Mouse (Mus musculus) stomach, embryonic 14.5 days (tissue): ENCODE measurements around the gene Mbtd1. TPM values are rescaled to one million over a fixed set of nuclear protein-coding genes. Genes with fewer than 3 reads are reported as not detected.
A peak's percentile ranks its signal among the peaks of the same experiment; 100 is the strongest.

Source experiments
- ATAC-seq: fragments of 200-750 bp; cut with Nextera tagmentation; 2 replicates; pipeline ENCODE4 v1.8.0; 2017; ENCODE audit warnings: low read depth, moderate TSS enrichment; ENCODE audit not compliant: insufficient number of reproducible peaks, insufficient read depth, low FRiP score
- H3K27ac ChIP-seq: fragments of 300-500 bp; sonication (generic); 2 replicates; pipeline ENCODE4 v1.5.1; 2014; ENCODE audit warnings: mild to moderate bottlenecking, low read length, moderate library complexity, mixed read lengths
- H3K27me3 ChIP-seq: fragments of 300-500 bp; sonication (generic); 2 replicates; pipeline ENCODE4 v1.6.1; 2014; ENCODE audit warnings: low read length, control low read depth, mixed read lengths; ENCODE audit not compliant: control insufficient read depth, insufficient read depth
- H3K36me3 ChIP-seq: fragments of 300-500 bp; sonication (generic); 2 replicates; pipeline ENCODE4 v1.6.1; 2014; ENCODE audit warnings: mild to moderate bottlenecking, control low read depth, low read length, moderate library complexity, mixed read lengths; ENCODE audit not compliant: control insufficient read depth, insufficient read depth
- H3K4me1 ChIP-seq: fragments of 300-500 bp; sonication (generic); 2 replicates; pipeline ENCODE4 v1.6.1; 2014; ENCODE audit warnings: low read length, control low read depth, mixed read lengths; ENCODE audit not compliant: control insufficient read depth, insufficient read depth
- H3K4me2 ChIP-seq: fragments of 300-500 bp; sonication (generic); replicated peaks from 2 replicates; pipeline ENCODE4 v1.6.1; 2014; ENCODE audit warnings: low read depth, low read length, control low read depth
- H3K4me3 ChIP-seq: fragments of 300-500 bp; sonication (generic); 2 replicates; pipeline ENCODE4 v1.5.1; 2014; ENCODE audit warnings: low read depth, low read length, control low read depth
- H3K9ac ChIP-seq: fragments of 300-500 bp; sonication (generic); replicated peaks from 2 replicates; pipeline ENCODE4 v1.6.1; 2014; ENCODE audit warnings: low read depth, mild to moderate bottlenecking, control low read depth, low read length, moderate library complexity, mixed read lengths
- H3K9me3 ChIP-seq: fragments of 300-500 bp; sonication (generic); 2 replicates; pipeline ENCODE4 v1.6.1; 2016; ENCODE audit warnings: low read depth, low read length, control low read depth; ENCODE audit not compliant: control insufficient read depth
- WGBS: fragments of 180-500 bp; shearing (Covaris S2); extraction: QIAGEN DNeasy Blood & Tissue Kit; methylation state at CpG from one replicate; pipeline ENCODE4 v1.1.7; 2014; 5-methylcytosine and 5-hydroxymethylcytosine counted together
- polyA plus RNA-seq: library from polyadenylated mRNA; unstranded; fragments of >200 nt; fragmentation: Nextera tagmentation; extraction: Ambion mirVana; gene quantifications from 2 replicates; pipeline ENCODE4 v1.2.1, GENCODE M21; 2014

Gene Mbtd1
- polyA plus RNA-seq = 30.5 and 31.1 TPM in 2 replicates

- peak; percentile 95 for ATAC-seq
- WGBS = under 1% methylated on average over 72 of the region's 83 CpGs
- Histone ChIP-seq H3K9ac (peak within 1 kb of the TSS; percentile 93), H3K4me3 (peak within 1 kb of the TSS; percentile 97), H3K9me3 (no peaks in the 10 kb centered on the region), H3K4me2 (peak within 1 kb of the TSS; percentile 90), H3K27me3 (no peaks in the 10 kb centered on the region), H3K36me3 (peaks cover 2% of the 10 kb centered on the region), H3K27ac (peak within 1 kb of the TSS; percentile 95), H3K4me1 (peaks cover 30% of the 10 kb centered on the region)
These were observed at the start of gene Mbtd1, which contains the start of gene Utp18 for GRCm38 (mm10) chr11:93885572-93886410. Gene Mbtd1, plus strand, starts transcription at chr11:93885852. Gene Utp18, minus strand, starts transcription at chr11:93885766.

GRCm38 (mm10) chr11:93847342-93847741, 38.3 kb upstream of the Mbtd1 start:
- no peak for ATAC-seq
- no peak overlapping the region for H3K4me2 ChIP-seq
- WGBS = 62% methylated on average over 2 of the region's 2 CpGs
- H3K27ac ChIP-seq = no peak overlapping the region
- H3K9ac ChIP-seq = no peak overlapping the region
- no peaks in the 10 kb centered on the region for H3K27me3 ChIP-seq
- H3K4me3 ChIP-seq = no peak overlapping the region
- H3K36me3 ChIP-seq = no peaks in the 10 kb centered on the region
- H3K9me3 ChIP-seq = no peaks in the 10 kb centered on the region
- no peaks in the 10 kb centered on the region for H3K4me1 ChIP-seq

- no peaks in the 10 kb centered on the region for H3K27me3 ChIP-seq
- H3K27ac ChIP-seq = no peak overlapping the region
- no peak overlapping the region for H3K4me2 ChIP-seq
- 83% methylated on average over 3 of the region's 3 CpGs for WGBS
- no peaks in the 10 kb centered on the region for H3K4me1 ChIP-seq
- no peak overlapping the region for H3K4me3 ChIP-seq
- H3K9ac ChIP-seq = no peak overlapping the region
- H3K9me3 ChIP-seq = no peaks in the 10 kb centered on the region
- ATAC-seq = no peak
- no peaks in the 10 kb centered on the region for H3K36me3 ChIP-seq
These were observed 33.1 kb upstream of the Mbtd1 start for GRCm38 (mm10) chr11:93852546-93852945.

- Histone ChIP-seq H3K4me1 (no peaks in the 10 kb centered on the region), H3K4me3 (no peak overlapping the region), H3K27ac (no peak overlapping the region), H3K27me3 (no peaks in the 10 kb centered on the region), H3K4me2 (no peak overlapping the region), H3K9ac (no peak overlapping the region), H3K36me3 (peaks cover 8% of the 10 kb centered on the region; the same call in 1 of the 2 replicates), H3K9me3 (no peaks in the 10 kb centered on the region)
- no peak for ATAC-seq
- WGBS = 6% methylated on average over 6 of the region's 6 CpGs
These were observed 29.2 kb upstream of the Mbtd1 start for GRCm38 (mm10) chr11:93856284-93856955.

GRCm38 (mm10) chr11:93860540-93861172, 25.0 kb upstream of the Mbtd1 start:
- H3K4me1 ChIP-seq = no peaks in the 10 kb centered on the region
- H3K27ac ChIP-seq = no peak overlapping the region
- ATAC-seq = no peak

GRCm38 (mm10) chr11:93861193-93861592, 24.5 kb upstream of the Mbtd1 start:
- Histone ChIP-seq H3K27me3 (no peaks in the 10 kb centered on the region), H3K4me1 (no peaks in the 10 kb centered on the region), H3K4me3 (no peak overlapping the region), H3K9me3 (no peaks in the 10 kb centered on the region), H3K4me2 (no peak overlapping the region), H3K9ac (no peak overlapping the region), H3K36me3 (peaks cover 8% of the 10 kb centered on the region; the same call in 1 of the 2 replicates), H3K27ac (no peak overlapping the region)
- no peak for ATAC-seq
- 90% methylated on average over 2 of the region's 2 CpGs for WGBS

More at GRCm38 (mm10) chr11:93860540-93861172, 25.0 kb upstream of the Mbtd1 start:
- H3K9me3 ChIP-seq = no peaks in the 10 kb centered on the region
- WGBS = 94% methylated on average over 1 of the region's 1 CpGs
- peaks cover 8% of the 10 kb centered on the region; the same call in 1 of the 2 replicates for H3K36me3 ChIP-seq
- H3K4me2 ChIP-seq = no peak overlapping the region
- H3K9ac ChIP-seq = no peak overlapping the region
- no peak overlapping the region for H3K4me3 ChIP-seq
- no peaks in the 10 kb centered on the region for H3K27me3 ChIP-seq

- H3K36me3 ChIP-seq = peaks cover 18% of the 10 kb centered on the region; the same call in 1 of the 2 replicates
- H3K27ac ChIP-seq = no peak overlapping the region
- no peaks in the 10 kb centered on the region for H3K27me3 ChIP-seq
- ATAC-seq = no peak
- WGBS = 94% methylated on average over 4 of the region's 4 CpGs
- H3K9me3 ChIP-seq = no peaks in the 10 kb centered on the region
- H3K4me3 ChIP-seq = no peak overlapping the region
- no peak overlapping the region for H3K4me2 ChIP-seq
- H3K4me1 ChIP-seq = no peaks in the 10 kb centered on the region
- H3K9ac ChIP-seq = no peak overlapping the region
These were observed 23.5 kb upstream of the Mbtd1 start for GRCm38 (mm10) chr11:93862045-93862623.

GRCm38 (mm10) chr11:93862638-93863037, 23.0 kb upstream of the Mbtd1 start:
- no peaks in the 10 kb centered on the region for H3K4me1 ChIP-seq

More at GRCm38 (mm10) chr11:93862638-93863037, 23.0 kb upstream of the Mbtd1 start:
- Histone ChIP-seq H3K27me3 (no peaks in the 10 kb centered on the region), H3K4me3 (no peak overlapping the region), H3K9me3 (no peaks in the 10 kb centered on the region), H3K4me2 (no peak overlapping the region), H3K27ac (no peak overlapping the region), H3K36me3 (peaks cover 22% of the 10 kb centered on the region; the same call in 1 of the 2 replicates), H3K9ac (no peak overlapping the region)
- WGBS = 88% methylated on average over 1 of the region's 1 CpGs
- no peak for ATAC-seq
